9 mouse cellular contexts compared by ENCODE assay signal in the genomic region with DNA sequence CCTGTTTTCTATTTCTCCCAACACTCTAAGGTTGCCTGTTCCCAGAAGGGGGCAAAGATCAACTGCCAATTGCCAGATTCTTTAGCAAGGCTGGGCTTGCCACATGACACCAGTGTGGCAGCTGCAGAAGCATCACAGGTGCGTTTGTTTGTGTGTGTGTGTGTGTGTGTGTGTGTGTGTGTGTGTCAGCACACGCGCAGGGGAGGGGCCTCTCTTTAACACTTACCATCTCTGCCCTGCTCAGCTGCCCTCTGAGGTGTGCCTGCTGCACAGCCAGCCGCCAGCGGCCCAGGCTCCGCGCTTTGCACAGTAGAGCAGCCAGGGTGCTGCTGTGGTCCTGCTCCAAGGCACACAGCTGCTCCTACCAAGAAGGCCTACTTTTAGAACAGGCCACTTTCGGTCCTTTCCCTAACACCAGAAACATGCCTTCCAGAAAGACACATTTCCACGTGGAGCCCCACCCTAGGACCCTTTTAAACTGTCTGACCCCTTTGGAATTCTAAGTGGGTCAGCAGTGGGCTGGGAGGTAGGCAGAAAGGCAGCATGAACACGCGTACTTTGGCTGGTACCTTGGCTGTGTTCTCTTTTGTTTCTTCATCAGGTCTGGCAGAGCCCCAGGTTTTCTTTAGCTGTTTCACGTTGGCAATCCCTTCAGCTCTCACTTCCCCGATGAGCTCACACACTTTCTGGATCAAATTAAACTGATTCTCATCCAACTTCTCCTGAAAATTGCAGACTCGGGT. TPM values are rescaled to one million over a fixed set of nuclear protein-coding genes. Genes with fewer than 3 reads are reported as not detected.
DNase-seq lines count a peak whose midpoint lies in the region; ATAC-seq lines count a peak whose summit lies in the region.
"Had no signal": no experiment of that assay in that cellular context is flagged by ENCODE, and none has a peak within 500 bp of the region (broad histone marks: within the 10 kb centered on the region; RNA-seq: fewer than 3 reads in every experiment).

No protein-coding gene starts in this region.

- DNase-seq in hindbrain, embryonic 10.5 days (ENCODE audit: low spot score): peak; percentile 38
- peak; percentile 63 for DNase-seq in adrenal gland, postnatal 14 days
- DNase-seq in gastrocnemius, adult 18-20 months (ENCODE audit: low spot score): peak; percentile 76
- DNase-seq in intestine, embryonic 14.5 days (ENCODE audit: low spot score): no peak
- DNase-seq in limb, embryonic 10.5 days (ENCODE audit: low spot score): peak; percentile 78

- peaks cover 14% of the 10 kb centered on the region; the same call in 1 of the 2 replicates for H3K9me3 ChIP-seq in hindbrain, embryonic 10.5 days
- peaks cover 6% of the 10 kb centered on the region for H3K9me3 ChIP-seq in hindbrain, embryonic 12.5 days (replicated peaks)
- H3K9me3 ChIP-seq in intestine, embryonic 14.5 days (ENCODE audit: control insufficient read depth, low read length): peaks cover 7% of the 10 kb centered on the region
- H3K9me3 ChIP-seq in limb, embryonic 10.5 days (replicated peaks): peaks cover 4% of the 10 kb centered on the region; the same call in 1 of the 2 replicates

- H3K4me3 ChIP-seq in hindbrain, embryonic 10.5 days: no peak overlapping the region
- no peak overlapping the region for H3K4me3 ChIP-seq in hindbrain, embryonic 12.5 days
- H3K4me3 ChIP-seq in intestine, embryonic 14.5 days (ENCODE audit: low read depth, low read length): no peak overlapping the region
- 0 out of 2 replicates have a peak overlapping the region, but pooled peaks have one; percentile 13 for H3K4me3 ChIP-seq in limb, embryonic 10.5 days
- H3K4me3 ChIP-seq: megakaryocyte, embryonic 14.5 days had no signal

- no peak for ATAC-seq in hindbrain, embryonic 12.5 days (ENCODE audit: low FRiP score)
- peak; percentile 77 for ATAC-seq in intestine, embryonic 14.5 days (replicated peaks; ENCODE audit: low FRiP score, low TSS enrichment, low read depth)
- ATAC-seq in neutrophil, adult 5-6 weeks (ENCODE audit: extremely low read depth, insufficient number of reproducible peaks, low FRiP score, poor library complexity, severe bottlenecking): 0 out of 2 replicates have a peak, but pooled peaks have one; percentile 28
- ATAC-seq in megakaryocyte progenitor cell, adult 5-6 weeks (replicated peaks; ENCODE audit: poor library complexity): no peak

- H3K27me3 ChIP-seq in hindbrain, embryonic 10.5 days (ENCODE audit: insufficient read depth, poor library complexity, severe bottlenecking): no peaks in the 10 kb centered on the region
- H3K27me3 ChIP-seq in hindbrain, embryonic 12.5 days: 0 out of 2 replicates have a peak, but pooled peaks cover 2% of the 10 kb centered on the region
- no peaks in the 10 kb centered on the region for H3K27me3 ChIP-seq in intestine, embryonic 14.5 days (replicated peaks; ENCODE audit: control insufficient read depth, insufficient read depth, low read length)
- no peaks in the 10 kb centered on the region for H3K27me3 ChIP-seq in limb, embryonic 10.5 days (ENCODE audit: low read depth, poor library complexity, severe bottlenecking)

- no peak overlapping the region for H3K27ac ChIP-seq in hindbrain, embryonic 10.5 days
- H3K27ac ChIP-seq in hindbrain, embryonic 12.5 days: no peak overlapping the region
- H3K27ac ChIP-seq in intestine, embryonic 14.5 days (ENCODE audit: low read depth): peak overlapping the region; percentile 66
- H3K27ac ChIP-seq in limb, embryonic 10.5 days: peak overlapping the region; percentile 80

- no peak overlapping the region for H3K4me2 ChIP-seq in hindbrain, embryonic 12.5 days (replicated peaks)
- H3K4me2 ChIP-seq in intestine, embryonic 14.5 days (ENCODE audit: low read length): no peak overlapping the region

- no peak overlapping the region for H3K9ac ChIP-seq in hindbrain, embryonic 12.5 days
- no peak overlapping the region for H3K9ac ChIP-seq in intestine, embryonic 14.5 days (ENCODE audit: low read length)

- H3K36me3 ChIP-seq in hindbrain, embryonic 10.5 days: no peaks in the 10 kb centered on the region
- no peaks in the 10 kb centered on the region for H3K36me3 ChIP-seq in hindbrain, embryonic 12.5 days
- H3K36me3 ChIP-seq in intestine, embryonic 14.5 days (ENCODE audit: control insufficient read depth, insufficient read depth, low read length): no peaks in the 10 kb centered on the region
- peaks cover 3% of the 10 kb centered on the region; the same call in 1 of the 2 replicates for H3K36me3 ChIP-seq in limb, embryonic 10.5 days

- peaks cover 23% of the 10 kb centered on the region for H3K4me1 ChIP-seq in hindbrain, embryonic 10.5 days (replicated peaks)
- peaks cover 5% of the 10 kb centered on the region; the same call in 1 of the 2 replicates for H3K4me1 ChIP-seq in hindbrain, embryonic 12.5 days
- peaks cover 9% of the 10 kb centered on the region; the same call in 1 of the 2 replicates for H3K4me1 ChIP-seq in intestine, embryonic 14.5 days (replicated peaks; ENCODE audit: control insufficient read depth, insufficient read depth, low read length)
- peaks cover 38% of the 10 kb centered on the region for H3K4me1 ChIP-seq in limb, embryonic 10.5 days

- 44% methylated on average over 14 of the region's 14 CpGs for WGBS in hindbrain, embryonic 10.5 days
- WGBS in hindbrain, embryonic 12.5 days: 47% methylated on average over 14 of the region's 14 CpGs
- 37% methylated on average over 14 of the region's 14 CpGs for WGBS in intestine, embryonic 14.5 days
- WGBS in limb, embryonic 10.5 days: 37% methylated on average over 14 of the region's 14 CpGs

RNA-seq across cellular contexts. Expression of gene Cd164, which starts 33.8 kb away (rescaled TPM):
- 87.6 and 110 TPM in 2 replicates for polyA plus RNA-seq in hindbrain, embryonic 10.5 days (2016; fragmentation: Nextera tagmentation; extraction: Ambion mirVana)
- 106 and 118 TPM in 2 replicates for polyA plus RNA-seq in hindbrain, embryonic 12.5 days (2016; fragmentation: Nextera tagmentation; extraction: Ambion mirVana)
- 186 and 213 TPM in 2 replicates for total RNA-seq in adrenal gland, postnatal 14 days (2021)
- 100 to 1,000 TPM; 145 to 153 TPM for total RNA-seq in gastrocnemius, adult 18-20 months (2021)
- polyA plus RNA-seq in intestine, embryonic 14.5 days (2014; fragmentation: Nextera tagmentation; extraction: Ambion mirVana): 180 and 184 TPM in 2 replicates
- 131 and 146 TPM in 2 replicates for polyA plus RNA-seq in limb, embryonic 10.5 days (2016; fragmentation: Nextera tagmentation; extraction: Ambion mirVana)
- total RNA-seq in neutrophil, adult 5-6 weeks (2017): 137 and 155 TPM in 2 replicates
- 224 and 232 TPM in 2 replicates for total RNA-seq in megakaryocyte progenitor cell, adult 5-6 weeks (2015)
- 115 and 172 TPM in 2 replicates for total RNA-seq in megakaryocyte progenitor cell, adult 5-6 weeks (2017)

Comparison
In these comparisons a context has a peak if more than half of its experiments do, and no peak if none do; other contexts are left out.
1. H3K27ac ChIP-seq: peak in intestine, embryonic 14.5 days (single experiment) and limb, embryonic 10.5 days (single experiment); none in hindbrain, embryonic 10.5 days (single experiment) and hindbrain, embryonic 12.5 days (single experiment).
2. ATAC-seq: peak in intestine, embryonic 14.5 days (single experiment) and neutrophil, adult 5-6 weeks (single experiment); none in hindbrain, embryonic 12.5 days (single experiment) and megakaryocyte progenitor cell, adult 5-6 weeks (single experiment).